Mouse (Mus musculus) olfactory bulb, adult 2 months (tissue): ENCODE results near the gene Tnfsf9.

Source experiments
- CTCF ChIP-seq: fragments of 200-500 bp; IDR thresholded peaks from 2 replicates; pipeline ENCODE4 v1.5.1; 2012; ENCODE audit warnings: low read depth, mild to moderate bottlenecking, low read length, moderate library complexity; ENCODE audit not compliant: insufficient read depth
- POLR2A ChIP-seq: fragments of 200-500 bp; IDR thresholded peaks from 2 replicates; pipeline ENCODE4 v1.6.1; 2012; ENCODE audit warnings: mild to moderate bottlenecking, low read depth, low read length, moderate library complexity; ENCODE audit not compliant: insufficient read depth

GRCm38 (mm10) chr17:57123192-57124118 is 18.3 kb downstream of the Tnfsf9 start:
- TF ChIP-seq CTCF (no peak), POLR2A (no peak)
